Mouse (Mus musculus) lung, postnatal 0 days (tissue): ENCODE measurements around the gene Rad50. TPM values are rescaled to one million over a fixed set of nuclear protein-coding genes. Genes with fewer than 3 reads are reported as not detected.

Experiments used
- ATAC-seq: fragments of 200-750 bp; cut with Nextera tagmentation; 2 replicates; pipeline ENCODE4 v1.8.0; 2017; ENCODE audit warnings: moderate library complexity
- DNase-seq: peaks from one replicate; pipeline ENCODE4 v3.0.0-alpha.2; 2016; ENCODE audit warnings: low spot score
- H3K27ac ChIP-seq: fragments of 300-500 bp; sonication (generic); 2 replicates; pipeline ENCODE4 v1.5.1; 2014; ENCODE audit warnings: antibody characterized with exemption, mild to moderate bottlenecking, low read length, mixed read lengths
- H3K27me3 ChIP-seq: fragments of 300-500 bp; sonication (generic); replicated peaks from 2 replicates; pipeline ENCODE4 v1.6.1; 2014; ENCODE audit warnings: low read length, mixed read lengths; ENCODE audit not compliant: insufficient read depth
- H3K36me3 ChIP-seq: fragments of 300-500 bp; sonication (generic); 2 replicates; pipeline ENCODE4 v1.6.1; 2014; ENCODE audit warnings: low read length, mixed read lengths; ENCODE audit not compliant: insufficient read depth
- H3K4me1 ChIP-seq: fragments of 300-500 bp; sonication (generic); 2 replicates; pipeline ENCODE4 v1.6.1; 2014; ENCODE audit warnings: antibody characterized with exemption, low read depth, low read length, mixed read lengths; ENCODE audit not compliant: insufficient read depth
- H3K4me2 ChIP-seq: fragments of 300-500 bp; sonication (generic); replicated peaks from 2 replicates; pipeline ENCODE4 v1.6.1; 2014; ENCODE audit warnings: low read depth, mild to moderate bottlenecking, low read length, moderate library complexity, mixed read lengths
- H3K4me3 ChIP-seq: fragments of 300-500 bp; sonication (generic); 2 replicates; pipeline ENCODE4 v1.5.1; 2014; ENCODE audit warnings: low read depth, low read length
- H3K9ac ChIP-seq: fragments of 300-500 bp; sonication (generic); replicated peaks from 2 replicates; pipeline ENCODE4 v1.6.1; 2014; ENCODE audit warnings: low read depth, mild to moderate bottlenecking
- H3K9me3 ChIP-seq: fragments of 300-500 bp; sonication (generic); 2 replicates; pipeline ENCODE4 v1.6.1; 2016; ENCODE audit warnings: low read length, mixed read lengths
- CTCF ChIP-seq: IDR thresholded peaks from 2 replicates; pipeline ENCODE4 v1.5.1; 2016; ENCODE audit warnings: antibody characterized with exemption, mild to moderate bottlenecking
- EP300 ChIP-seq: IDR thresholded peaks from 2 replicates; pipeline ENCODE4 v1.6.1; 2016; ENCODE audit warnings: antibody characterized with exemption, mild to moderate bottlenecking, control low read depth
- WGBS: fragments of 180-500 bp; shearing (Covaris S2); extraction: QIAGEN DNeasy Blood & Tissue Kit; methylation state at CpG from one replicate; pipeline ENCODE4 v1.1.7; 2014; 5-methylcytosine and 5-hydroxymethylcytosine counted together
- polyA plus RNA-seq: library from polyadenylated mRNA; unstranded; fragments of >200 nt; fragmentation: Nextera tagmentation; extraction: Ambion mirVana; gene quantifications from 2 replicates; pipeline ENCODE4 v1.2.1, GENCODE M21; 2015

The Rad50 gene
- polyA plus RNA-seq, 1 experiment from 2014 or later: 18.1 TPM

DNA sequence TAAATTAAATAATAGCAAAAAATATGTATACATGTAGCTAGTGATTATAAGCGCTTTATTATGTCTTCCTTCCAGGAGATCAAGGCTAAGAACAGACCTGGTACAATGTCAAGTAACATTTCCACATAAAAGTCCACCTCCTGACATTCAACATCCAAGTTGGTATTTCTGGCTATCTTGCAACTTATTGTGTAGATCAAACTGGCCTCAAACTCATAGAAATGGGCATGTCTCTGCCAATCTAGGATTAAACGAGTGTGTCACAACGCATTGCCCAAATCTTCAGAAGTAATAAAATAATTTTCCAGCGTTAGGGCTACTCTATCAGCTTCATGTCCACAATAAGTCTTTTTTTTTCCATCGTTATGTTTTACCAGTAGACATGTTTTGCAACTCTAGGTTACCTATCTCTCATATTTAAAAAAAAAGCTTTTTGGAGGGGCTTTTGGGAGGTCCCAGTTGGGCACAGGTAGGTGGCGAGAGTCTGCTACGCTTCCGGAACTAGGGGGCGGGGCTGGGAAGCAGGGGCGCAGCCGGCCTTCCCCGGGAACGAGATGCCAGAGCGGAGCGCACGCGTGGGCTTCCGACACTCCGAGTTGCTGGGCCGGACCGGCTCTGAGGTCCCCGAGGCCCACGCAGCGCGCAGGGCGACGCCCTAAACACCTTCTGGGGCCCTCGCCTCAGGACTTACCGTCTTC lies 734 bp downstream of the Rad50 start:
- 6% methylated on average over 29 of the region's 29 CpGs for WGBS
- no peak for TF ChIP-seq CTCF
- TF ChIP-seq EP300: no peak
- DNase-seq: peak; percentile 58

DNA sequence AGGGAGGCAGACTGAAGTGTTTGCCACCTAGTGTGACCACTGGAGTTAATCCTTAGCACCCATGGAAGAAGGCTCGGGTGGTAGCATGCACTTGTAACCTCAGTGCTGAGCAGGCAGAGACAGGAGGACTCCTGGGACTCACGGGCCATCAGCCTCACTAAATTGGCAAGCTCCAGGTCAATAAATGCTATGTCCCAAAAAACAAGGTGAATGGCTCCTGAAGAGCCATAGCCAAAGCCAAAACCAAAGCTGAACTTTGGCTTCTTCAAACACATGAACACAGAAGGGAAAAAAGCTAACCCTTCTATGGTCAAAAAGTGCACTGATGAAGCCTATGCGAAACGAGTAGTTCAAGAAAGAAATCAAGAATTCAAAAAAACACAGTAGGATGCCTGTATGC lies 7.8 kb downstream of the Rad50 start:
- DNase-seq (no peak), ATAC-seq (no peak)
- H3K9me3 ChIP-seq: no peaks in the 10 kb centered on the region
- H3K27ac ChIP-seq: no peak overlapping the region
- WGBS: 83% methylated on average over 4 of the region's 4 CpGs
- no peak overlapping the region for H3K4me2 ChIP-seq
- TF ChIP-seq CTCF: no peak
- no peak for TF ChIP-seq EP300
- no peaks in the 10 kb centered on the region for H3K4me1 ChIP-seq
- H3K9ac ChIP-seq: no peak overlapping the region
- peaks cover 12% of the 10 kb centered on the region; the same call in 1 of the 2 replicates for H3K36me3 ChIP-seq
- no peak overlapping the region for H3K4me3 ChIP-seq
- no peaks in the 10 kb centered on the region for H3K27me3 ChIP-seq

More for the DNA sequence above, 734 bp downstream of the Rad50 start:
- H3K4me3 ChIP-seq: peak overlapping the region; percentile 71
- peak overlapping the region; percentile 57 for H3K9ac ChIP-seq
- peaks cover 2% of the 10 kb centered on the region; the same call in 1 of the 2 replicates for H3K36me3 ChIP-seq
- H3K4me2 ChIP-seq: peak overlapping the region; percentile 92
- peaks cover 4% of the 10 kb centered on the region; the same call in 1 of the 2 replicates for H3K4me1 ChIP-seq
- H3K27me3 ChIP-seq: no peaks in the 10 kb centered on the region
- peak overlapping the region; percentile 85 for H3K27ac ChIP-seq
- peak; percentile 74 for ATAC-seq
- no peaks in the 10 kb centered on the region for H3K9me3 ChIP-seq

DNA sequence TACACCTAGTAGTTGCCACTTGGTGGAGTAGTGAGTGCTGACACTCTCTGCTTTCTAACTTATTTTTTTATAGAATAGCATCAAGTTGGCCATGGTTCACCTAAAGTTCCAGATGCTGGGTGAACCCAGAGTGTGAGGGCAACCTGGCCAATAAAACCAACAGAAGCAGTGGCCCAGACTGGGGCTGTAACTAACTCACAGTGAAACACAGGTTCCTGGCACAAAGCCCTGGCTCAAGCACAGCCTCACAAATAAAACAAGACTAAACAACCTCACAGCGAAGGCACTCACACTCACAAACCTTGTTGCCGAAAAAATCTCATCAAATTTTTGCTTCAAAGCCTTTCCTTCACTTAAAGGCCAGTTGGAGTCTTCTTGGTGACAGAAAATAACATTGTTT lies 8.6 kb downstream of the Rad50 start:
- H3K27ac ChIP-seq: no peak overlapping the region
- peaks cover 12% of the 10 kb centered on the region; the same call in 1 of the 2 replicates for H3K36me3 ChIP-seq
- H3K4me3 ChIP-seq: no peak overlapping the region
- ATAC-seq (no peak), DNase-seq (no peak)
- H3K27me3 ChIP-seq: no peaks in the 10 kb centered on the region
- 82% methylated on average over 2 of the region's 2 CpGs for WGBS
- no peaks in the 10 kb centered on the region for H3K4me1 ChIP-seq
- TF ChIP-seq CTCF (no peak), EP300 (no peak)
- no peaks in the 10 kb centered on the region for H3K9me3 ChIP-seq
- H3K9ac ChIP-seq: no peak overlapping the region
- no peak overlapping the region for H3K4me2 ChIP-seq

DNA sequence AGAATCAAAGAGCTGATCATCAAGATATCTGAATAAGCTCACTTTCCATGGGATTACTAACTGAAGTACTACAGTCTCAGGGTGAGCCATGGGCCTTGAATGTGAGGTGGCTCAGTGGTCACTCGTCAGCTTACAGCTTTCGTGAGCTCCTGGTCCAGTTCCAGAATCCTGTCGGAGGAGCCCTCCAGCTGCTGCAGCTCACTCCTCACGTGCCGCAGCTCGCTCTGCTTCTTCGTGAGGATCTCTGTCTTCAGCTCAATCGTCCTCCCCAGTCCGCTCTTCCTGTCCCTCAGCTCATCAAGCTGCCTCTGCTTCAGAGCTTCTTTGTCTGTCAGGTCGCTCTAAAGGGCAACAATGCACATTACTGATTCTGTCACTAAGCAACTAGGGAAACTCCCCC lies 15.1 kb downstream of the Rad50 start:
- no peak overlapping the region for H3K4me3 ChIP-seq
- ATAC-seq (peak; percentile 86), DNase-seq (peak; percentile 89)
- H3K9ac ChIP-seq: no peak overlapping the region
- TF ChIP-seq EP300 (peak; percentile 32; the same call in 1 of the 2 replicates), CTCF (no peak)
- no peaks in the 10 kb centered on the region for H3K27me3 ChIP-seq
- no peaks in the 10 kb centered on the region for H3K9me3 ChIP-seq
- 68% methylated on average over 10 of the region's 10 CpGs for WGBS
- H3K4me1 ChIP-seq: no peaks in the 10 kb centered on the region
- no peak overlapping the region for H3K27ac ChIP-seq
- H3K36me3 ChIP-seq: 0 out of 2 replicates have a peak, but pooled peaks cover 5% of the 10 kb centered on the region
- no peak overlapping the region for H3K4me2 ChIP-seq

DNA sequence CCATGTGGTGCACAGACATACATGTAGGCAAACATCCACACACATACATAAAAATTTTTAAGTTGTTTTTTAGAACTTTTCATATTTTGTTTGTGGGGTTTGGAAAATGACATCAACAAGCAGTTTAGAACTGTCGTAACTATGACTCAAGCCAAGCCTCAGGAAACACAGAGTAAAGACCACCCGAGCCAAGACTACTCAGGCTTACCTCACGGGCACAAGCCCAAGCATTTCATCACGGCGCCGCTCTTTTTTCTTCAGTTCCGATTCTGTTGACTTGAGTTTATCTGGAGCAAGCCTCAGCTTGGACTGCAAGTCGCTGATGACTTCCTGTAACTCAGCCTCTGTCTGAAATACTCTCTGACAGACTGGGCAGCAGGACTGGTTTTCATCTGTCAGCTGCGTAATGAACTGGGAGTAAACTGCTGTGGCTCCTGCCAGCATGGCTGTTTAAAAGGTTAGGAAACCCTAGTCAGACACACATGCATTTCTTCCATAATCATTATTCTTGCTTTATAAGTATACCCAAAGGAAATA lies 24.1 kb downstream of the Rad50 start:
- DNase-seq: peak; percentile 84
- peaks cover 7% of the 10 kb centered on the region; the same call in 1 of the 2 replicates for H3K36me3 ChIP-seq
- no peak overlapping the region for H3K4me3 ChIP-seq
- H3K27ac ChIP-seq: peak overlapping the region; percentile 62
- peak; percentile 80 for ATAC-seq
- no peaks in the 10 kb centered on the region for H3K4me1 ChIP-seq
- 73% methylated on average over 9 of the region's 9 CpGs for WGBS
- no peaks in the 10 kb centered on the region for H3K27me3 ChIP-seq
- no peaks in the 10 kb centered on the region for H3K9me3 ChIP-seq
- H3K4me2 ChIP-seq: no peak overlapping the region
- no peak overlapping the region for H3K9ac ChIP-seq
- TF ChIP-seq EP300 (no peak; the same call in 1 of the 2 replicates), CTCF (no peak)

DNA sequence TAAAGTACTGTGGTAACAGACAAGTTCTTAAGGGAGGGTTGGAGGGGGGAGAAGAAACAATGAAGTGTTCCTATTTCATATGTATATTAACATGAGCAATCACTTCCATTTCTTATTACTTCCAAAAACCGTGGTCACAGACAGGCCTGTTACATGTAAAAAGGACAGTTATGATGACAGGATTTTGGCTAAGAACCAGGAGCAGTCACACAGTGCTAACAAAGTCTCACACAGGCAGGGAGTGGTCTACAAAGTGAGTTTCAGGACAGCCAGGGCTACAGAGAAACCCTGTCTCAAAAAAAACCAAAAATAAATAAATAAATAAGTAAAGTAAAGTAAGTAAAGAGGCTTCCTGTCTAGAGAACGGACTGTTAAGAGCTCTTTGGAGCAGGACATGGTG lies 24.9 kb downstream of the Rad50 start:
- no peak overlapping the region for H3K9ac ChIP-seq
- DNase-seq (peak; percentile 73), ATAC-seq (peak; percentile 65; the same call in 1 of the 2 replicates)
- no peak overlapping the region for H3K4me2 ChIP-seq
- 44% methylated on average over 2 of the region's 2 CpGs for WGBS
- H3K27ac ChIP-seq: peak overlapping the region; percentile 62; the same call in 1 of the 2 replicates
- H3K27me3 ChIP-seq: no peaks in the 10 kb centered on the region
- TF ChIP-seq EP300 (no peak), CTCF (no peak)
- no peaks in the 10 kb centered on the region for H3K9me3 ChIP-seq
- H3K4me1 ChIP-seq: no peaks in the 10 kb centered on the region
- H3K36me3 ChIP-seq: peaks cover 7% of the 10 kb centered on the region; the same call in 1 of the 2 replicates
- H3K4me3 ChIP-seq: no peak overlapping the region
